Mouse (Mus musculus): Measurements from ENCODE around the gene Reep1. TPM values are rescaled to one million over a fixed set of nuclear protein-coding genes. Genes with fewer than 3 reads are reported as not detected.
A peak's percentile ranks its signal among the peaks of the same experiment; 100 is the strongest.

Reep1 gene
- polyA plus RNA-seq, 1 experiment from 2014 or later: 28.4 TPM

DNA sequence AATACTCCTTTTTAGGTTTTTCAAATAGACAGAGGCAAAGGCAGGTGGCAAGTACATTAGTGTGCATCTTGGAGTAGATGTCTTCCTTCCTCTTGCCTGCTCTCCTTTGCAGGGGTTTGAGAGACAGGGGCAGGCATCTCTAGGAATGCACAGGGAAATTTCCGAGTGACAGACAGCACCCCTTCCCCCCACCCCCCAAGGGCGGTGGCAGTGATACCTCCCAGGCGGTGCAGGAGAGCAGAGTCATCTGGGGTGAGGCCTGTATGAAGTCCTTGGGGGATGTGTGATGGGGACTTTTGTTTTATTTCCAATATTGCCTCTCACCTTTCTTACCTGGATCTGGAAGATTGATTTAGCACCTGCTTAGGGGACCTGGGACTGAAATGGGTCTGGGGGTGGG is 1.2 kb downstream of the Reep1 start:
- WGBS: 5% methylated on average over 2 of the region's 3 CpGs
- DNase-seq (ENCODE audit: low spot score): no peak

DNA sequence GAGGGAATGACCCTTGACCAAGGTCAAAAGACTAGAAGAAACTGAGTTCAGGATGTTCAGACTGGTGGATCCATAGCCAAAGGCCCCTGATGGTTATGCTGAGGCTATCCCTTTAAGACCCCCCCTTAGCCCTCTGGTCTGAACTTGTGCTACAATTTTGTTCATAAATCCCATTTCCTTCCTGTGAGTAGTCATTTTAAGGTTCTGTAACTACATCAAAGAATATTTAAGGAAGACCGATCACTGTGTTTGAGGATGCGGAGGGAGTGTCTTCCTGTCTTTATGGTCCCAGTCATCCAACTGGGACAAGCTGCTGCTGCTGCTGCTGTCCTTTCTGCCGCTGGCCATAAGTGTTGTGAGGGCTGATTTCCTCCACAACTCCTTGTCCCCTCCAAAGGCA is 3.0 kb downstream of the Reep1 start:
- Histone ChIP-seq H3K27me3 (replicated peaks; ENCODE audit: control insufficient read depth, insufficient read depth, low read length) (peaks cover 21% of the 10 kb centered on the region), H3K36me3 (ENCODE audit: control insufficient read depth, insufficient read depth, low read length) (no peaks in the 10 kb centered on the region), H3K4me2 (ENCODE audit: low read depth, low read length) (no peak overlapping the region), H3K9me3 (ENCODE audit: control insufficient read depth, low read length) (no peaks in the 10 kb centered on the region), H3K27ac (replicated peaks; ENCODE audit: low read depth, low read length) (no peak overlapping the region), H3K4me1 (ENCODE audit: control insufficient read depth, insufficient read depth, low read length) (peaks cover 5% of the 10 kb centered on the region; the same call in 1 of the 2 replicates), H3K9ac (ENCODE audit: low read depth, low read length) (no peak overlapping the region), H3K4me3 (ENCODE audit: low read depth, low read length) (no peak overlapping the region)
- ATAC-seq (ENCODE audit: low read depth): no peak
- no peak for DNase-seq (ENCODE audit: low spot score)
- WGBS: 78% methylated on average over 3 of the region's 3 CpGs

More for the DNA sequence above, 1.2 kb downstream of the Reep1 start:
- H3K36me3 ChIP-seq (ENCODE audit: control insufficient read depth, insufficient read depth, low read length): no peaks in the 10 kb centered on the region
- no peak overlapping the region for H3K27ac ChIP-seq (replicated peaks; ENCODE audit: low read depth, low read length)
- peak overlapping the region; percentile 91 for H3K4me2 ChIP-seq (ENCODE audit: low read depth, low read length)
- peak overlapping the region; percentile 63 for H3K4me3 ChIP-seq (ENCODE audit: low read depth, low read length)
- ATAC-seq (ENCODE audit: low read depth): 0 out of 2 replicates have a peak, but pooled peaks have one; percentile 5
- H3K4me1 ChIP-seq (ENCODE audit: control insufficient read depth, insufficient read depth, low read length): peaks cover 5% of the 10 kb centered on the region; the same call in 1 of the 2 replicates
- peak overlapping the region; percentile 69 for H3K9ac ChIP-seq (ENCODE audit: low read depth, low read length)
- no peaks in the 10 kb centered on the region for H3K9me3 ChIP-seq (ENCODE audit: control insufficient read depth, low read length)
- H3K27me3 ChIP-seq (replicated peaks; ENCODE audit: control insufficient read depth, insufficient read depth, low read length): peaks cover 21% of the 10 kb centered on the region

DNA sequence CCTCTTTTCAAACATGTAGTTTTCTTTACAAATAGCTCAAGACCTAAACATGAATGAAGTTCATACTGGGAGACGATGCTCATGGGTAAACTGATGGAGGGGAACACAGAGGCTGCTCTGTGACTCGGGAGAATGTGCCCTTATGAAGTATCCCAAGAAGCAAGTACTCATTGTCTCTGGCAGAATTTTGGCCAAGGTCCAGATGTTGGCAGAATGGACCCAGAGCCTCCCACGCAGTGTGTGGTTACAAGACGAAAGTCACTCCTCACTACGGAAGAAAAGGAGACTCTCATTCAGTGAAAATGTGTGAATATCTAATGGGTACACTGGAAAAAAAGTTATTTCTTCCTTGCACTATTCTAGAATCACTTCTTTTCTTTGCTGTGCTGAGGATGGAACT is 3.8 kb downstream of the Reep1 start:
- H3K36me3 ChIP-seq (ENCODE audit: control insufficient read depth, insufficient read depth, low read length): no peaks in the 10 kb centered on the region
- H3K4me2 ChIP-seq (ENCODE audit: low read depth, low read length): no peak overlapping the region
- no peak overlapping the region for H3K4me3 ChIP-seq (ENCODE audit: low read depth, low read length)
- no peak overlapping the region for H3K9ac ChIP-seq (ENCODE audit: low read depth, low read length)
- peaks cover 20% of the 10 kb centered on the region for H3K27me3 ChIP-seq (replicated peaks; ENCODE audit: control insufficient read depth, insufficient read depth, low read length)
- H3K4me1 ChIP-seq (ENCODE audit: control insufficient read depth, insufficient read depth, low read length): peaks cover 9% of the 10 kb centered on the region; the same call in 1 of the 2 replicates
- no peaks in the 10 kb centered on the region for H3K9me3 ChIP-seq (ENCODE audit: control insufficient read depth, low read length)
- ATAC-seq (ENCODE audit: low read depth) (no peak), DNase-seq (ENCODE audit: low spot score) (peak; percentile 27)
- WGBS: 82% methylated on average over 5 of the region's 5 CpGs
- H3K27ac ChIP-seq (replicated peaks; ENCODE audit: low read depth, low read length): no peak overlapping the region

DNA sequence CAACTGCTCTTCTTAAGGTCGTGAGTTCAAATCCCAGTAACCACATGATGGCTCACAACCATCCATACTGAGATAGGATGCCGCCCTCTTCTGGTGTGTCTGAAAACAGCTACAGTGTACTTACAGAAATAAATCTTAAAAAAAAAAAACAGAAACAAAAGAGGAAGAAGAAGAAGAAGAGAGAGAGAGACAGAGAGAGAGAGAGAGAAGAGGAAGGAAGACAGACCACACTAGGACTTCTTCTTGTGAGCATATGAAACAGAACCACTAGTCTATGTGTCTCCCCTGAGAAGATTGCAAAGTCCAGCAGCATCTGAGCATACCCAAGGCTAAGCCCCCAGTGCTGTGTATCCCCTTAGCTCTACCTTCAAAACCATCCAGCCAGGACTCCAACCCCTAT is 6.2 kb downstream of the Reep1 start:
- H3K9me3 ChIP-seq (ENCODE audit: control insufficient read depth, low read length): no peaks in the 10 kb centered on the region
- H3K4me3 ChIP-seq (ENCODE audit: low read depth, low read length): no peak overlapping the region
- no peak overlapping the region for H3K27ac ChIP-seq (replicated peaks; ENCODE audit: low read depth, low read length)
- H3K4me2 ChIP-seq (ENCODE audit: low read depth, low read length): no peak overlapping the region
- ATAC-seq (ENCODE audit: low read depth) (no peak), DNase-seq (ENCODE audit: low spot score) (no peak)
- H3K9ac ChIP-seq (ENCODE audit: low read depth, low read length): no peak overlapping the region
- H3K4me1 ChIP-seq (ENCODE audit: control insufficient read depth, insufficient read depth, low read length): peaks cover 6% of the 10 kb centered on the region; the same call in 1 of the 2 replicates
- H3K27me3 ChIP-seq (replicated peaks; ENCODE audit: control insufficient read depth, insufficient read depth, low read length): peaks cover 9% of the 10 kb centered on the region
- no peaks in the 10 kb centered on the region for H3K36me3 ChIP-seq (ENCODE audit: control insufficient read depth, insufficient read depth, low read length)
- WGBS: 80% methylated on average over 2 of the region's 2 CpGs

DNA sequence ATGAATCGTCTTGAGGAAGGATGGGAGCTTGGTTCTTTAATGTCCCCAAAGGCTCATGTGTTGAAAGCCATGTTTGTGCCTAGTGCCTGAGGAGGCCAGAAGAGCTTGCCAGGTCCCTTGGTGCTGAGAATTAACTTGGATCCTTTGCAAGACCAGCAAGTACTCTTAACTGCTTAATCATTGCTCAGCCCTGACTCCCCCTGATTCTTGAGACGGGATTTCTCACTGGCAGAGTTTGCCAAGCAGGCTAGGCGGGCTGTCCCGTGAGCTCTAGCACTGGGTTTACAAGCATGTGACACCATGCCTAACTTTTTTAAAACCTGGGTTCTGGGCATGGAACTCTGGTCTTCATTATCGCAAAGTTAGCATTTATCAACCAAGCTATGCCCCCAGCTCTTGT is 7.6 kb downstream of the Reep1 start:
- H3K4me3 ChIP-seq (ENCODE audit: low read depth, low read length): no peak overlapping the region
- H3K9ac ChIP-seq (ENCODE audit: low read depth, low read length): no peak overlapping the region
- no peaks in the 10 kb centered on the region for H3K27me3 ChIP-seq (replicated peaks; ENCODE audit: control insufficient read depth, insufficient read depth, low read length)
- 76% methylated on average over 5 of the region's 5 CpGs for WGBS
- 0 out of 2 replicates have a peak, but pooled peaks cover 4% of the 10 kb centered on the region for H3K4me1 ChIP-seq (ENCODE audit: control insufficient read depth, insufficient read depth, low read length)
- ATAC-seq (ENCODE audit: low read depth) (no peak), DNase-seq (ENCODE audit: low spot score) (no peak)
- no peaks in the 10 kb centered on the region for H3K9me3 ChIP-seq (ENCODE audit: control insufficient read depth, low read length)
- no peaks in the 10 kb centered on the region for H3K36me3 ChIP-seq (ENCODE audit: control insufficient read depth, insufficient read depth, low read length)
- H3K4me2 ChIP-seq (ENCODE audit: low read depth, low read length): no peak overlapping the region
- no peak overlapping the region for H3K27ac ChIP-seq (replicated peaks; ENCODE audit: low read depth, low read length)

DNA sequence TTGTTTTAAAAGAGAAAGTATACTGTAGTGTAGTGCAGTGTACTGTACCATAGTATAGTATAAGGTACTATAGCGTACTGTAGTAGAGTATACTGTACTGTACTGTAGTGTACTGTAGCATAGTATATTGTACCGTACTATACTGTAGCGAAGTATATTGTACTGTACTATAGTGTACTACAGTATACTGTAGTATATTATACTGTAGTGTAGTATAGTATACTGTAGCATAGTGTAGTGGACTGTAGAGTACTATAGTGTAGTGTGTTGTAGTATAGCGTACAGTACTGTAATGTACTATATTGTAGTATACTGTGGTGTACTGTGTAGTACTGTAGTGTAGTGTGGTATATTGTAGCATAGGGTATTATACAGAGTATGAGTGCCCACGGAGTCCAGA is 9.1 kb downstream of the Reep1 start:
- H3K4me2 ChIP-seq (ENCODE audit: low read depth, low read length): no peak overlapping the region
- H3K9ac ChIP-seq (ENCODE audit: low read depth, low read length): no peak overlapping the region
- H3K36me3 ChIP-seq (ENCODE audit: control insufficient read depth, insufficient read depth, low read length): no peaks in the 10 kb centered on the region
- DNase-seq (ENCODE audit: low spot score) (no peak), ATAC-seq (ENCODE audit: low read depth) (no peak)
- H3K9me3 ChIP-seq (ENCODE audit: control insufficient read depth, low read length): no peaks in the 10 kb centered on the region
- 0 out of 2 replicates have a peak, but pooled peaks cover 4% of the 10 kb centered on the region for H3K4me1 ChIP-seq (ENCODE audit: control insufficient read depth, insufficient read depth, low read length)
- H3K4me3 ChIP-seq (ENCODE audit: low read depth, low read length): no peak overlapping the region
- no peaks in the 10 kb centered on the region for H3K27me3 ChIP-seq (replicated peaks; ENCODE audit: control insufficient read depth, insufficient read depth, low read length)
- 95% methylated on average over 5 of the region's 5 CpGs for WGBS
- no peak overlapping the region for H3K27ac ChIP-seq (replicated peaks; ENCODE audit: low read depth, low read length)

DNA sequence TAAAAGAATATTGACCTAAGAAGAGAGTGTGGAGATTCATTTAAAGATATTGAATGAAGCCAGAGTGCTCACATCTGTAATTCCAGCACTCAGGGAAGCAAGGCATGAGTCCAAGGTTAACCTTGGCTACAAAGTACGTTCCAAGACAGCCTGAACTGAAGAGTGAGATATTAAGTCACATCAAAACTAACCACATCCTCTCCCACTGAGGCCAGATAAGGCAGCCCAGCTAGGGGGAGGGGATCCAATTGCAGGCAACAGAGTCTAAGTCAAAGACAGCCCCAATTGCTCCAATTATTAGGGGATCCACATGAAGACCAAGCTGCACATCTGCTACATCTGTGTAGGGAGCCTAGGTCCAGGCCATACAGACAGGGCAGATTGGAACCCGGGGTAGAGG is 11.0 kb downstream of the Reep1 start:
- WGBS: 61% methylated on average over 2 of the region's 2 CpGs
- no peak overlapping the region for H3K4me3 ChIP-seq (ENCODE audit: low read depth, low read length)
- no peaks in the 10 kb centered on the region for H3K36me3 ChIP-seq (ENCODE audit: control insufficient read depth, insufficient read depth, low read length)
- H3K27me3 ChIP-seq (replicated peaks; ENCODE audit: control insufficient read depth, insufficient read depth, low read length): no peaks in the 10 kb centered on the region
- 0 out of 2 replicates have a peak, but pooled peaks cover 4% of the 10 kb centered on the region for H3K4me1 ChIP-seq (ENCODE audit: control insufficient read depth, insufficient read depth, low read length)
- ATAC-seq (ENCODE audit: low read depth): no peak
- no peak overlapping the region for H3K27ac ChIP-seq (replicated peaks; ENCODE audit: low read depth, low read length)
- H3K9me3 ChIP-seq (ENCODE audit: control insufficient read depth, low read length): no peaks in the 10 kb centered on the region
- no peak for DNase-seq (ENCODE audit: low spot score)
- H3K9ac ChIP-seq (ENCODE audit: low read depth, low read length): no peak overlapping the region
- H3K4me2 ChIP-seq (ENCODE audit: low read depth, low read length): no peak overlapping the region

DNA sequence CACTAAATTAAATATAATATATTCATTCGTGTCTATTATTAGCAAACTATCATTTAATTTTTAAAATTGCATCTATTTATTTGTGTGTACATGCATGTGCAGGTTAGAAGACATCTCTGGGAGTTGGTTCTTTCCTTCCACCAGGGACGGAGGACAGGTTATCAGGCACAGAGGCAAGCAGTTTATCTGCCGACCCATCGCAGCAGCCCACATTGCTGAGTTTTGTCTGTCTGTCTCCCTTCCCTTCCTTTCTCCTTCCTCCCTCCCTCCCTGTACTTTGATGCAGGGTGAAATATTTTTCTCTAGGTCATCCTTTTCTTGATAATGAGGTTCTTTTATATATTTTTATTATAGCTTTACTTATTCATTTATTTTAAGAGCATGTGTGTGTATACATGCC is 11.9 kb downstream of the Reep1 start:
- Histone ChIP-seq H3K4me3 (ENCODE audit: low read depth, low read length) (no peak overlapping the region), H3K27me3 (replicated peaks; ENCODE audit: control insufficient read depth, insufficient read depth, low read length) (no peaks in the 10 kb centered on the region), H3K36me3 (ENCODE audit: control insufficient read depth, insufficient read depth, low read length) (no peaks in the 10 kb centered on the region), H3K4me1 (ENCODE audit: control insufficient read depth, insufficient read depth, low read length) (0 out of 2 replicates have a peak, but pooled peaks cover 4% of the 10 kb centered on the region), H3K9me3 (ENCODE audit: control insufficient read depth, low read length) (no peaks in the 10 kb centered on the region), H3K27ac (replicated peaks; ENCODE audit: low read depth, low read length) (no peak overlapping the region), H3K4me2 (ENCODE audit: low read depth, low read length) (no peak overlapping the region), H3K9ac (ENCODE audit: low read depth, low read length) (no peak overlapping the region)
- DNase-seq (ENCODE audit: low spot score): no peak
- 80% methylated on average over 4 of the region's 4 CpGs for WGBS
- no peak for ATAC-seq (ENCODE audit: low read depth)

DNA sequence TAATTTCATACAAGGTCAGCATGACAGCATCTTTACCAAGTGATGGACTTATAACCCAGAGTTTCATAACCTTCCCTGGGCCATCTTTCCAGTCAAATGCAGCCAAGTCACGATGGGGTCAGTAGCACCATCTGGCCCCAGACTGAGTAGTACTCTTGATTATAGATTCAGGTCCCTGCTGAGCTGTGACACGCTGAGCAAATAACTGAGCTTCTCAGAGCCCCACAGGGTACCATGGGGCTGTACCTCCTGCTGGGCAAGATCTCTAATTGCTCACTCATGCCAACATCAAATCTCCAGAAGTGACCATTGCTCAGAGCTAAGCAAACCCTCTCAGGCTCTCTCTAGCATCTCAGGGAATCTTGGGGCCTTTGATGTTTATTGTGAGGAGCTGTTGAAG is 15.6 kb downstream of the Reep1 start:
- ATAC-seq (ENCODE audit: low read depth) (no peak), DNase-seq (ENCODE audit: low spot score) (no peak)
- H3K36me3 ChIP-seq (ENCODE audit: control insufficient read depth, insufficient read depth, low read length): no peaks in the 10 kb centered on the region
- no peak overlapping the region for H3K9ac ChIP-seq (ENCODE audit: low read depth, low read length)
- no peaks in the 10 kb centered on the region for H3K9me3 ChIP-seq (ENCODE audit: control insufficient read depth, low read length)
- H3K27me3 ChIP-seq (replicated peaks; ENCODE audit: control insufficient read depth, insufficient read depth, low read length): no peaks in the 10 kb centered on the region
- H3K4me2 ChIP-seq (ENCODE audit: low read depth, low read length): no peak overlapping the region
- 40% methylated on average over 2 of the region's 2 CpGs for WGBS
- H3K4me1 ChIP-seq (ENCODE audit: control insufficient read depth, insufficient read depth, low read length): no peaks in the 10 kb centered on the region
- no peak overlapping the region for H3K4me3 ChIP-seq (ENCODE audit: low read depth, low read length)
- H3K27ac ChIP-seq (replicated peaks; ENCODE audit: low read depth, low read length): no peak overlapping the region

All from embryonic facial prominence, embryonic 14.5 days (tissue).